Mouse (Mus musculus): ENCODE results near the gene Cxcl1. TPM values are rescaled to one million over a fixed set of nuclear protein-coding genes. Genes with fewer than 3 reads are reported as not detected.

Cxcl1 gene
- polyA plus RNA-seq, 1 experiment = 0.69 TPM

- no peaks in the 10 kb centered on the region for H3K27me3 ChIP-seq (replicated peaks; ENCODE audit: control insufficient read depth, insufficient read depth, low read length)
- no peak overlapping the region for H3K4me3 ChIP-seq (ENCODE audit: insufficient read depth, low read depth, low read length)
- 94% methylated on average over 2 of the region's 2 CpGs for WGBS
- no peaks in the 10 kb centered on the region for H3K4me1 ChIP-seq (ENCODE audit: control insufficient read depth, insufficient read depth, low read length)
- no peak for TF ChIP-seq POLR2A (IDR thresholded peaks at IDR 0.05; ENCODE audit: low read depth, low read length)
- no peak for TF ChIP-seq CTCF (conservative IDR thresholded peaks at IDR 0.05; ENCODE audit: insufficient read depth, insufficient read length, low read depth, low read length)
- no peak overlapping the region for H3K27ac ChIP-seq (ENCODE audit: insufficient read depth, low read depth, low read length)
- no peaks in the 10 kb centered on the region for H3K36me3 ChIP-seq (ENCODE audit: control insufficient read depth, insufficient read depth, low read length)
- DNase-seq = no peak
These were observed 32.6 kb upstream of the Cxcl1 start for GRCm38 (mm10) chr5:90858429-90858828.

DNA sequence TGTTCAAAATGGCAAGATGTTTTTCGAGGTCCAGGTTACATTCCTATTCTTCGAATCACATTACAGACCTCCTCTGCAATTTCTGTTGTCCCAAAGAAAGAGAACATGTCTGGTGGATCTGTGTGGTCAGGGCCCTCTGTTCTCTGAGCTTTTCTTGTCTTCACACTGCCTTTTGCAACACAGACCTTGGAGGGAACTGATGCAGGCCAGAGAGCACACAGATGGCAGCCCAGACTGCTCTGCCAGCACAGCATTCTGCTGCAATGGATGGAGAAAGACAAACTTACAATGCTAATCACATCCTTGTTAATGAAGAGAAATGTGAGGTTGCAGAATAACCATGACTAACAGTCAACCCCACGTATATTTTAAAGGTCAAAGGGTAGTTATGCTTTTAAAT lies 32.0 kb upstream of the Cxcl1 start:
- H3K36me3 ChIP-seq (ENCODE audit: control insufficient read depth, insufficient read depth, low read length) = no peaks in the 10 kb centered on the region
- TF ChIP-seq CTCF (conservative IDR thresholded peaks at IDR 0.05; ENCODE audit: insufficient read depth, insufficient read length, low read depth, low read length) (no peak), POLR2A (IDR thresholded peaks at IDR 0.05; ENCODE audit: low read depth, low read length) (no peak)
- no peaks in the 10 kb centered on the region for H3K27me3 ChIP-seq (replicated peaks; ENCODE audit: control insufficient read depth, insufficient read depth, low read length)
- 73% methylated on average over 3 of the region's 3 CpGs for WGBS
- H3K4me1 ChIP-seq (ENCODE audit: control insufficient read depth, insufficient read depth, low read length) = no peaks in the 10 kb centered on the region
- no peak overlapping the region for H3K27ac ChIP-seq (ENCODE audit: insufficient read depth, low read depth, low read length)
- H3K4me3 ChIP-seq (ENCODE audit: insufficient read depth, low read depth, low read length) = no peak overlapping the region
- DNase-seq = no peak

- Histone ChIP-seq H3K4me3 (ENCODE audit: insufficient read depth, low read depth, low read length) (no peak overlapping the region), H3K27ac (ENCODE audit: insufficient read depth, low read depth, low read length) (no peak overlapping the region), H3K36me3 (ENCODE audit: control insufficient read depth, insufficient read depth, low read length) (no peaks in the 10 kb centered on the region), H3K27me3 (replicated peaks; ENCODE audit: control insufficient read depth, insufficient read depth, low read length) (no peaks in the 10 kb centered on the region), H3K4me1 (ENCODE audit: control insufficient read depth, insufficient read depth, low read length) (no peaks in the 10 kb centered on the region)
- DNase-seq = no peak
- WGBS = 89% methylated on average over 6 of the region's 6 CpGs
- TF ChIP-seq POLR2A (IDR thresholded peaks at IDR 0.05; ENCODE audit: low read depth, low read length) (no peak), CTCF (conservative IDR thresholded peaks at IDR 0.05; ENCODE audit: insufficient read depth, insufficient read length, low read depth, low read length) (no peak)
These were observed 29.1 kb upstream of the Cxcl1 start for GRCm38 (mm10) chr5:90861876-90862375.

DNA sequence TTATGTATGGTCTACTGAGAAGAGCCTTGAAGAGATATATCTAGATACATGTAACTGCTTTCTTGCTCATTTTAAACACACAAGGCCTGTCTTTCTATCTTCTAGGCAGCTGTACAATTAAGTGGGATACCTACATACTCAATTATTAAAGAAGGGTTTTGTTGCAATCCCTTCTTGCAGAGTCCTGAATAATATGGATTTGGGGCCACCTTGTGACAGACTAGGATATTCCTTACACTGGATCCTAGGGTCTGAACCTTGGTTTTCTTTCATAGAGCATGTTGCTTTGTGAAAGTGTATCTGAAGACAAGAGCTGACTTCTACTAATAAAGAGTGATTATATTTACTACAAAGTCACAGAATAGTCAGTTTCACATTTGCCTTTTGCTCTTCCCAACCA lies 24.3 kb upstream of the Cxcl1 start:
- no peak overlapping the region for H3K4me3 ChIP-seq (ENCODE audit: insufficient read depth, low read depth, low read length)
- no peak for DNase-seq
- H3K36me3 ChIP-seq (ENCODE audit: control insufficient read depth, insufficient read depth, low read length) = no peaks in the 10 kb centered on the region
- no peak overlapping the region for H3K27ac ChIP-seq (ENCODE audit: insufficient read depth, low read depth, low read length)
- H3K4me1 ChIP-seq (ENCODE audit: control insufficient read depth, insufficient read depth, low read length) = no peaks in the 10 kb centered on the region
- no peaks in the 10 kb centered on the region for H3K27me3 ChIP-seq (replicated peaks; ENCODE audit: control insufficient read depth, insufficient read depth, low read length)
- TF ChIP-seq CTCF (conservative IDR thresholded peaks at IDR 0.05; ENCODE audit: insufficient read depth, insufficient read length, low read depth, low read length) = no peak
- no peak for TF ChIP-seq POLR2A (IDR thresholded peaks at IDR 0.05; ENCODE audit: low read depth, low read length)

DNA sequence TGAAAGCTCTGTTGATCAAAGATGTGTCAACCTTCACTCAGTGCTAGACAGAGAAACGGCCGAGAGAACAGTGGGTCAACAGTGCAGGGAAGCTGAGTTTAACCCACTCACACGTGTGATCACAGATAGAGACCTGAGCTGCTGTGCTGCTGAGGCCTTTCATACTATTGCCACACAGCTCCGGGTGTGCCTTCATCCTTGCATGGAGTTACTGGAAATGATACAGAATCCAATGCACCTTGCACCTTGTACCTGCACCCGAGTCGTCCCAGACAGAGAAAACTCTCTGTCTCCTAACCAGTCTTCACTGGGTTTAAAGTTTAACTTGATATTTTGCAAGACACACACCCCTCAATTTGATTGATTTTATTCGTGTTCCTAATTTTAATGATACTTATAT lies 18.7 kb upstream of the Cxcl1 start:
- Histone ChIP-seq H3K27me3 (replicated peaks; ENCODE audit: control insufficient read depth, insufficient read depth, low read length) (no peaks in the 10 kb centered on the region), H3K4me3 (ENCODE audit: insufficient read depth, low read depth, low read length) (no peak overlapping the region), H3K27ac (ENCODE audit: insufficient read depth, low read depth, low read length) (peak overlapping the region; percentile 56), H3K4me1 (ENCODE audit: control insufficient read depth, insufficient read depth, low read length) (peaks cover 3% of the 10 kb centered on the region; the same call in 1 of the 2 replicates), H3K36me3 (ENCODE audit: control insufficient read depth, insufficient read depth, low read length) (no peaks in the 10 kb centered on the region)
- DNase-seq = peak; percentile 85
- no peak for TF ChIP-seq CTCF (conservative IDR thresholded peaks at IDR 0.05; ENCODE audit: insufficient read depth, insufficient read length, low read depth, low read length)
- TF ChIP-seq POLR2A (IDR thresholded peaks at IDR 0.05; ENCODE audit: low read depth, low read length) = no peak
- WGBS = 44% methylated on average over 7 of the region's 7 CpGs

DNA sequence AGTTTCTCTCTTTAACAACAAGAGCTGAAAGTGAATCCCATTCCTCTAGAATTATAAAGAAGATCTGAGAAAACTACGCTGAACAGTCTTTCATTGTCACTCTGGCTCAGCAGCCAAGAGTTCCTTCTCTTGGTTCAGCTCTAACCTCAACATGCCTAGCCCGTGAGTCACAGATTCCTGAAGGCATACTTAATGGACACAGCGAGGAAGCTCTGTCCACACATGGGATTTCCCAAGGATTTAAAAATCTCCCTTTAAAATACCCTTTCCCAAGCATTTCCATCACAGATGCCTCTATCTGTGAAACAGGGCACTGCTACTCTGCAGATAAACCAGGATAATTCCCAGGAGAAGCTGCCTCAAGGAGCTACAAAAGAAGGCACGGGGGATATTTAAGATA lies 15.0 kb upstream of the Cxcl1 start:
- peak; percentile 19 for DNase-seq
- Histone ChIP-seq H3K4me1 (ENCODE audit: control insufficient read depth, insufficient read depth, low read length) (peaks cover 5% of the 10 kb centered on the region; the same call in 1 of the 2 replicates), H3K36me3 (ENCODE audit: control insufficient read depth, insufficient read depth, low read length) (no peaks in the 10 kb centered on the region), H3K27me3 (replicated peaks; ENCODE audit: control insufficient read depth, insufficient read depth, low read length) (no peaks in the 10 kb centered on the region), H3K27ac (ENCODE audit: insufficient read depth, low read depth, low read length) (no peak overlapping the region; the same call in 1 of the 2 replicates), H3K4me3 (ENCODE audit: insufficient read depth, low read depth, low read length) (no peak overlapping the region)
- TF ChIP-seq CTCF (conservative IDR thresholded peaks at IDR 0.05; ENCODE audit: insufficient read depth, insufficient read length, low read depth, low read length) = no peak
- TF ChIP-seq POLR2A (IDR thresholded peaks at IDR 0.05; ENCODE audit: low read depth, low read length) = no peak
- 59% methylated on average over 4 of the region's 4 CpGs for WGBS

DNA sequence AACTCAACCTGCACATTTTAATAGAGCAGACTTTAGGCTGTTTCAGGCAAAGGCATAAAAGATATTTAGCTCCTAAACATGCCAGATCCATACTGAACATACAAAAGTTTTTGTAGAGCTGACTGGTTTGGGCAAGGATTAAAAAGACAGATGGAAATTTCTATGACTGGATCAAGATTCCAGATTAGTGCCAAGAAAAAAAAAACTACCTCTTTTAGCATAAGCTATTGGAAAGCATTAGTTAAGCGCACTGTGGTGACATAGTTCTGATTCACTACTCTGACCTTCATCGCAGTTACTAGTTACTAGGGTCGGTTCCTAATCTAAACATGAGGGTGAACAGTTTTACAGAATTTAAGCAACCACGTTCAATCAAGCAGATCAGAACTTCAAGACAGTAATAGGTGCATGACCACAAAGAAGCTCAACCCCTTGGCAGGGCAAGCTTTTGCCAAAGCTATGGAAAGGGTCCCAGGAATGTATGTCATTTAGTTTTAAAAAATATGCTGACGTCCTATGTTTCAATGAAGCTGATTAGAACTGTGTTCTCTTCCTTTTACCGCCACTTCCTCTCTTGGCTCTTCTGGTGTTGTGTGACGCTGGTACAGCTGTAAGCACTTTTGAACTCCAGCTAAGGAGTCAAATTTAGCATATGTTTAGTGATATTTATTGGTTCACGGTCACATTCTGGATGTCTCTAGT lies 14.4 kb upstream of the Cxcl1 start:
- DNase-seq = no peak
- no peak overlapping the region for H3K27ac ChIP-seq (ENCODE audit: insufficient read depth, low read depth, low read length)

More for the DNA sequence above, 14.4 kb upstream of the Cxcl1 start:
- 61% methylated on average over 8 of the region's 8 CpGs for WGBS
- Histone ChIP-seq H3K27me3 (replicated peaks; ENCODE audit: control insufficient read depth, insufficient read depth, low read length) (no peaks in the 10 kb centered on the region), H3K36me3 (ENCODE audit: control insufficient read depth, insufficient read depth, low read length) (no peaks in the 10 kb centered on the region), H3K4me3 (ENCODE audit: insufficient read depth, low read depth, low read length) (no peak overlapping the region), H3K4me1 (ENCODE audit: control insufficient read depth, insufficient read depth, low read length) (peaks cover 9% of the 10 kb centered on the region)
- TF ChIP-seq POLR2A (IDR thresholded peaks at IDR 0.05; ENCODE audit: low read depth, low read length) = no peak
- TF ChIP-seq CTCF (conservative IDR thresholded peaks at IDR 0.05; ENCODE audit: insufficient read depth, insufficient read length, low read depth, low read length) = no peak
